Mouse (Mus musculus) embryonic facial prominence, embryonic 15.5 days (tissue): ENCODE measurements around the gene BC048403. TPM values are rescaled to one million over a fixed set of nuclear protein-coding genes. Genes with fewer than 3 reads are reported as not detected.

Source experiments
- ATAC-seq: fragments of 200-750 bp; cut with Nextera tagmentation; 2 replicates; pipeline ENCODE4 v1.8.0; 2017; ENCODE audit warnings: low read depth, moderate TSS enrichment; ENCODE audit not compliant: insufficient number of reproducible peaks, low FRiP score, low TSS enrichment
- H3K27ac ChIP-seq: fragments of 300-500 bp; sonication (generic); replicated peaks from 2 replicates; pipeline ENCODE4 v1.5.1; 2015; ENCODE audit warnings: mild to moderate bottlenecking, inconsistent platforms
- H3K27me3 ChIP-seq: fragments of 300-500 bp; sonication (generic); 2 replicates; pipeline ENCODE4 v1.6.1; 2015; ENCODE audit warnings: inconsistent platforms
- H3K36me3 ChIP-seq: fragments of 300-500 bp; sonication (generic); 2 replicates; pipeline ENCODE4 v1.6.1; 2015; ENCODE audit warnings: mild to moderate bottlenecking, inconsistent platforms
- H3K4me1 ChIP-seq: fragments of 300-500 bp; sonication (generic); 2 replicates; pipeline ENCODE4 v1.6.1; 2015; ENCODE audit warnings: inconsistent platforms
- H3K4me2 ChIP-seq: fragments of 300-500 bp; sonication (generic); replicated peaks from 2 replicates; pipeline ENCODE4 v1.6.1; 2015; ENCODE audit warnings: mild to moderate bottlenecking, inconsistent platforms
- H3K4me3 ChIP-seq: fragments of 300-500 bp; sonication (generic); replicated peaks from 2 replicates; pipeline ENCODE4 v1.5.1; 2015; ENCODE audit warnings: mild to moderate bottlenecking, inconsistent platforms
- H3K9ac ChIP-seq: fragments of 300-500 bp; sonication (generic); 2 replicates; pipeline ENCODE4 v1.6.1; 2015; ENCODE audit warnings: inconsistent platforms
- H3K9me3 ChIP-seq: fragments of 300-500 bp; sonication (generic); replicated peaks from 2 replicates; pipeline ENCODE4 v1.6.1; 2016; ENCODE audit warnings: inconsistent platforms
- WGBS: fragments of 180-500 bp; shearing (Covaris S2); methylation state at CpG from one replicate; pipeline ENCODE4 v1.1.7; 2015; 5-methylcytosine and 5-hydroxymethylcytosine counted together
- polyA plus RNA-seq: library from polyadenylated mRNA; unstranded; fragments of >200 nt; fragmentation: Nextera tagmentation; extraction: Ambion mirVana; gene quantifications from 2 replicates; pipeline ENCODE4 v1.2.1, GENCODE M21; 2015

The BC048403 gene
- polyA plus RNA-seq, 1 experiment from 2014 or later, result 3.2 TPM

- ATAC-seq, result no peak
- Histone ChIP-seq H3K4me3 (no peak overlapping the region), H3K9ac (no peak overlapping the region), H3K4me1 (no peaks in the 10 kb centered on the region), H3K4me2 (no peak overlapping the region), H3K9me3 (0 out of 2 replicates have a peak, but pooled peaks cover 2% of the 10 kb centered on the region), H3K36me3 (no peaks in the 10 kb centered on the region), H3K27me3 (no peaks in the 10 kb centered on the region), H3K27ac (no peak overlapping the region)
- 62% methylated on average over 4 of the region's 4 CpGs for WGBS
Observed at GRCm38 (mm10) chr10:121726505-121726904, 13.2 kb upstream of the BC048403 start.

GRCm38 (mm10) chr10:121727151-121727550 is 12.6 kb upstream of the BC048403 start:
- WGBS, result 60% methylated on average over 4 of the region's 4 CpGs

GRCm38 (mm10) chr10:121728226-121728625 is 11.5 kb upstream of the BC048403 start:
- 93% methylated on average over 4 of the region's 4 CpGs for WGBS

More at GRCm38 (mm10) chr10:121727151-121727550, 12.6 kb upstream of the BC048403 start:
- H3K9ac ChIP-seq, result no peak overlapping the region
- no peak overlapping the region for H3K27ac ChIP-seq
- no peak for ATAC-seq
- H3K36me3 ChIP-seq, result no peaks in the 10 kb centered on the region
- no peaks in the 10 kb centered on the region for H3K4me1 ChIP-seq
- H3K27me3 ChIP-seq, result no peaks in the 10 kb centered on the region
- no peak overlapping the region for H3K4me2 ChIP-seq
- H3K9me3 ChIP-seq, result no peaks in the 10 kb centered on the region
- H3K4me3 ChIP-seq, result no peak overlapping the region

GRCm38 (mm10) chr10:121731048-121731725 is 8.6 kb upstream of the BC048403 start:
- H3K27ac ChIP-seq, result no peak overlapping the region
- H3K4me2 ChIP-seq, result no peak overlapping the region
- no peak for ATAC-seq
- H3K4me1 ChIP-seq, result no peaks in the 10 kb centered on the region
- WGBS, result 82% methylated on average over 8 of the region's 8 CpGs
- no peaks in the 10 kb centered on the region for H3K9me3 ChIP-seq
- H3K36me3 ChIP-seq, result no peaks in the 10 kb centered on the region
- H3K9ac ChIP-seq, result no peak overlapping the region
- H3K4me3 ChIP-seq, result no peak overlapping the region
- no peaks in the 10 kb centered on the region for H3K27me3 ChIP-seq

More at GRCm38 (mm10) chr10:121728226-121728625, 11.5 kb upstream of the BC048403 start:
- no peak overlapping the region for H3K4me3 ChIP-seq
- no peaks in the 10 kb centered on the region for H3K4me1 ChIP-seq
- no peaks in the 10 kb centered on the region for H3K36me3 ChIP-seq
- no peak overlapping the region for H3K27ac ChIP-seq
- no peak for ATAC-seq
- no peaks in the 10 kb centered on the region for H3K9me3 ChIP-seq
- no peak overlapping the region for H3K9ac ChIP-seq
- H3K4me2 ChIP-seq, result no peak overlapping the region
- H3K27me3 ChIP-seq, result no peaks in the 10 kb centered on the region

- H3K4me3 ChIP-seq, result no peak overlapping the region
- H3K27me3 ChIP-seq, result no peaks in the 10 kb centered on the region
- no peak overlapping the region for H3K4me2 ChIP-seq
Observed at GRCm38 (mm10) chr10:121732542-121732941, 7.2 kb upstream of the BC048403 start.

GRCm38 (mm10) chr10:121737256-121737655 is 2.5 kb upstream of the BC048403 start:
- H3K4me2 ChIP-seq, result no peak overlapping the region
- no peak overlapping the region for H3K27ac ChIP-seq
- H3K36me3 ChIP-seq, result no peaks in the 10 kb centered on the region
- 0 out of 2 replicates have a peak, but pooled peaks cover 4% of the 10 kb centered on the region for H3K4me1 ChIP-seq
- H3K9ac ChIP-seq, result no peak overlapping the region
- no peaks in the 10 kb centered on the region for H3K27me3 ChIP-seq
- no peak overlapping the region for H3K4me3 ChIP-seq
- H3K9me3 ChIP-seq, result no peaks in the 10 kb centered on the region
- WGBS, result 77% methylated on average over 3 of the region's 3 CpGs
- no peak for ATAC-seq

More at GRCm38 (mm10) chr10:121732542-121732941, 7.2 kb upstream of the BC048403 start:
- 86% methylated on average over 9 of the region's 9 CpGs for WGBS
- no peaks in the 10 kb centered on the region for H3K4me1 ChIP-seq
- ATAC-seq, result no peak
- no peaks in the 10 kb centered on the region for H3K9me3 ChIP-seq
- H3K27ac ChIP-seq, result no peak overlapping the region
- H3K36me3 ChIP-seq, result no peaks in the 10 kb centered on the region
- no peak overlapping the region for H3K9ac ChIP-seq

- Histone ChIP-seq H3K4me2 (no peak overlapping the region), H3K4me3 (no peak overlapping the region), H3K27ac (no peak overlapping the region), H3K9ac (no peak overlapping the region), H3K9me3 (no peaks in the 10 kb centered on the region), H3K4me1 (0 out of 2 replicates have a peak, but pooled peaks cover 4% of the 10 kb centered on the region), H3K27me3 (no peaks in the 10 kb centered on the region), H3K36me3 (peaks cover 16% of the 10 kb centered on the region; the same call in 1 of the 2 replicates)
- 40% methylated on average over 4 of the region's 4 CpGs for WGBS
- no peak for ATAC-seq
Observed at GRCm38 (mm10) chr10:121742336-121742735, 2.6 kb downstream of the BC048403 start.

GRCm38 (mm10) chr10:121750175-121750574 is 10.4 kb downstream of the BC048403 start:
- no peak for ATAC-seq
- Histone ChIP-seq H3K4me3 (no peak overlapping the region), H3K4me1 (0 out of 2 replicates have a peak, but pooled peaks cover 7% of the 10 kb centered on the region), H3K27me3 (no peaks in the 10 kb centered on the region), H3K27ac (no peak overlapping the region), H3K4me2 (no peak overlapping the region), H3K9ac (no peak overlapping the region), H3K9me3 (no peaks in the 10 kb centered on the region), H3K36me3 (peaks cover 30% of the 10 kb centered on the region)
- 89% methylated on average over 12 of the region's 12 CpGs for WGBS

- Histone ChIP-seq H3K27ac (no peak overlapping the region), H3K36me3 (peaks cover 10% of the 10 kb centered on the region)
- no peak for ATAC-seq
Observed at GRCm38 (mm10) chr10:121754237-121754636, 14.5 kb downstream of the BC048403 start.

GRCm38 (mm10) chr10:121755822-121756221 is 16.1 kb downstream of the BC048403 start:
- ATAC-seq, result no peak
- Histone ChIP-seq H3K27ac (no peak overlapping the region), H3K9me3 (no peaks in the 10 kb centered on the region), H3K36me3 (peaks cover 1% of the 10 kb centered on the region; the same call in 1 of the 2 replicates), H3K4me3 (no peak overlapping the region), H3K4me2 (no peak overlapping the region), H3K4me1 (no peaks in the 10 kb centered on the region), H3K9ac (no peak overlapping the region), H3K27me3 (no peaks in the 10 kb centered on the region)
- WGBS, result 17% methylated on average over 1 of the region's 1 CpGs

More at GRCm38 (mm10) chr10:121754237-121754636, 14.5 kb downstream of the BC048403 start:
- Histone ChIP-seq H3K9me3 (no peaks in the 10 kb centered on the region), H3K4me3 (no peak overlapping the region), H3K4me2 (no peak overlapping the region), H3K27me3 (no peaks in the 10 kb centered on the region), H3K9ac (no peak overlapping the region), H3K4me1 (no peaks in the 10 kb centered on the region)
- WGBS, result 75% methylated on average over 5 of the region's 5 CpGs

GRCm38 (mm10) chr10:121756677-121757076 is 16.9 kb downstream of the BC048403 start:
- Histone ChIP-seq H3K36me3 (no peaks in the 10 kb centered on the region; the same call in 1 of the 2 replicates), H3K4me2 (no peak overlapping the region), H3K9me3 (no peaks in the 10 kb centered on the region), H3K4me1 (no peaks in the 10 kb centered on the region), H3K27me3 (no peaks in the 10 kb centered on the region), H3K27ac (no peak overlapping the region), H3K9ac (no peak overlapping the region), H3K4me3 (no peak overlapping the region)
- no peak for ATAC-seq
- WGBS, result 74% methylated on average over 4 of the region's 4 CpGs

- Histone ChIP-seq H3K27me3 (no peaks in the 10 kb centered on the region), H3K9ac (no peak overlapping the region), H3K9me3 (no peaks in the 10 kb centered on the region), H3K36me3 (no peaks in the 10 kb centered on the region), H3K27ac (no peak overlapping the region), H3K4me3 (no peak overlapping the region), H3K4me2 (no peak overlapping the region), H3K4me1 (peaks cover 4% of the 10 kb centered on the region)
- 49% methylated on average over 8 of the region's 8 CpGs for WGBS
- no peak for ATAC-seq
Observed at GRCm38 (mm10) chr10:121759095-121759494, 19.4 kb downstream of the BC048403 start.
